24 mouse cellular contexts compared by ENCODE assay signal in genomic region chr10:45121637-45122036, GRCm38 (mm10). TPM values are rescaled to one million over a fixed set of nuclear protein-coding genes. Genes with fewer than 3 reads are reported as not detected.
"Had no signal": no experiment of that assay in that cellular context is flagged by ENCODE, and none has a peak within 500 bp of the region (broad histone marks: within the 10 kb centered on the region; RNA-seq: fewer than 3 reads in every experiment).

No protein-coding gene starts in this region.

- H3K4me1 ChIP-seq: limb, embryonic 10.5 days; limb, embryonic 13.5 days; liver, embryonic 12.5 days; liver, embryonic 15.5 days; lung, embryonic 15.5 days; midbrain, embryonic 10.5 days; midbrain, embryonic 13.5 days; neural tube, embryonic 13.5 days had no signal

- DNase-seq: kidney, postnatal 14 days; kidney, postnatal 4 days; liver; lung, adult 18-20 months; lung, postnatal 10 days; lung, postnatal 36 days; retina, postnatal 1 day; thymus, adult 18-20 months; thymus, postnatal 36 days had no signal

- H3K4me2 ChIP-seq: limb, embryonic 13.5 days; liver, embryonic 12.5 days; liver, embryonic 15.5 days; lung, embryonic 15.5 days; midbrain, embryonic 13.5 days; neural tube, embryonic 13.5 days had no signal

- H3K9me3 ChIP-seq: limb, embryonic 10.5 days; limb, embryonic 13.5 days; liver, embryonic 12.5 days; liver, embryonic 15.5 days; lung, embryonic 15.5 days; megakaryocyte, embryonic 14.5 days; midbrain, embryonic 10.5 days; midbrain, embryonic 13.5 days; neural tube, embryonic 13.5 days had no signal

- H3K4me3 ChIP-seq: limb, embryonic 10.5 days; limb, embryonic 13.5 days; liver, embryonic 12.5 days; liver, embryonic 15.5 days; lung, embryonic 15.5 days; megakaryocyte, embryonic 14.5 days; midbrain, embryonic 10.5 days; midbrain, embryonic 13.5 days; myocyte; neural tube, embryonic 13.5 days had no signal

- H3K27me3 ChIP-seq: limb, embryonic 13.5 days; liver, embryonic 12.5 days; liver, embryonic 15.5 days; lung, embryonic 15.5 days; megakaryocyte, embryonic 14.5 days; midbrain, embryonic 13.5 days; neural tube, embryonic 13.5 days had no signal

- ATAC-seq: liver, embryonic 12.5 days; midbrain, embryonic 13.5 days; midbrain, embryonic 16.5 days had no signal

- H3K9ac ChIP-seq: limb, embryonic 13.5 days; liver, embryonic 12.5 days; liver, embryonic 15.5 days; lung, embryonic 15.5 days; midbrain, embryonic 13.5 days; neural tube, embryonic 13.5 days had no signal

- H3K27ac ChIP-seq: limb, embryonic 10.5 days; limb, embryonic 13.5 days; liver, embryonic 12.5 days; liver, embryonic 15.5 days; lung, embryonic 15.5 days; midbrain, embryonic 10.5 days; midbrain, embryonic 13.5 days; neural tube, embryonic 13.5 days had no signal

RNA-seq across cellular contexts. Expression of gene Popdc3, which starts 56.3 kb away (rescaled TPM):
- total RNA-seq: monocyte, adult 5-6 weeks; neutrophil, adult 5-6 weeks had no signal
- polyA plus RNA-seq: small intestine, adult 2 months; testis, adult 2 months had no signal
